Mouse (Mus musculus) C2C12 (cell line): ENCODE results near the gene Pdzd2. TPM values are rescaled to one million over a fixed set of nuclear protein-coding genes. Genes with fewer than 3 reads are reported as not detected.

Experiments used
- H3K27me3 ChIP-seq: one replicate; pipeline ENCODE4 v1.6.1; 2011; ENCODE audit not compliant: control insufficient read depth, insufficient read depth, insufficient read length
- H3K36me3 ChIP-seq: one replicate; pipeline ENCODE4 v1.6.1; 2011; ENCODE audit not compliant: control insufficient read depth, insufficient read depth
- H3K4me3 ChIP-seq: one replicate; pipeline ENCODE4 v1.5.1; 2011; ENCODE audit warnings: mild to moderate bottlenecking, control low read depth; ENCODE audit not compliant: poor library complexity, insufficient read depth, severe bottlenecking
- H3K79me2 ChIP-seq: one replicate; pipeline ENCODE4 v1.6.1; 2011; ENCODE audit not compliant: control insufficient read depth, insufficient read depth
- H3K79me3 ChIP-seq: one replicate; pipeline ENCODE4 v1.6.1; 2011; ENCODE audit warnings: low read depth, control low read depth
- H3ac ChIP-seq: one replicate; pipeline ENCODE3; 2011; ENCODE audit warnings: low read depth; ENCODE audit not compliant: control insufficient read depth, insufficient read length
- CEBPB ChIP-seq: IDR thresholded peaks from one replicate; pipeline ENCODE4 v1.6.1; 2011; ENCODE audit warnings: low read depth, mild to moderate bottlenecking, control low read depth, moderate library complexity
- CTCF ChIP-seq: IDR thresholded peaks from one replicate; pipeline ENCODE4 v1.5.1; 2011; ENCODE audit not compliant: control insufficient read depth, insufficient read depth, insufficient read length
- FOSL1 ChIP-seq: IDR thresholded peaks from one replicate; pipeline ENCODE4 v1.8.0; 2011; ENCODE audit warnings: mild to moderate bottlenecking, low read length; ENCODE audit not compliant: poor library complexity, insufficient read depth, severe bottlenecking
- MAX ChIP-seq: IDR thresholded peaks from one replicate; pipeline ENCODE4 v1.6.1; 2011; ENCODE audit warnings: mild to moderate bottlenecking, control low read depth
- MYOD1 ChIP-seq: IDR thresholded peaks from one replicate; pipeline ENCODE4 v1.6.1; 2011; ENCODE audit warnings: low read depth; ENCODE audit not compliant: control insufficient read depth, insufficient read length
- MYOG ChIP-seq: IDR thresholded peaks from one replicate; pipeline ENCODE4 v1.6.1; 2011; ENCODE audit not compliant: control insufficient read depth, insufficient read length; ENCODE audit errors: extremely low read depth
- USF1 ChIP-seq: IDR thresholded peaks from one replicate; pipeline ENCODE4 v1.6.1; 2011; ENCODE audit warnings: low read depth, mild to moderate bottlenecking, control low read depth, moderate library complexity
- polyA plus RNA-seq: library from polyadenylated mRNA; unstranded; fragments of >200 nt; fragmentation: generic; extraction: Trizol; gene quantifications from one replicate; pipeline ENCODE4 v1.2.1, GENCODE M21; 2012; ENCODE audit warnings: missing spikeins

Gene Pdzd2
- polyA plus RNA-seq, 1 experiment: 0.01 TPM

DNA sequence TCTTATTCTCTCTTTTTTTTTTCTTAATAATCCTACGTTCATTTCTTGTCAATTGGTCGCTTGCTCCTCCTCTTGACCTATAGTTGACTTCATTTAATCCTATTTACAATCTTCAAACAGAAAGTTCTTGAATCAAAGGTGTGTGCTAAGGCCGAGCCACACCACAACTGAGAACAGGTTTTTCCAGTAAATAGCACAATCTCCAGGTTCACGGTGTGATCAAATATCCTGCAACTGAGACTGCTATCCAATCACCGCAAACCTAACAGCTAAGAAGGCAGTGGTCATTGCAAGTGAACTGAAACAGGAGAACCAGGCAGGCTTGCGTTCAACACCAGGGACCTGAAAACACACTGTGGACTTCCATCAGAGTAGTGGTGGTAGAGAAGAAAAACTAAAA is 313.4 kb downstream of the Pdzd2 start:
- Histone ChIP-seq H3K4me3 (no peak overlapping the region), H3K36me3 (no peaks in the 10 kb centered on the region), H3K27me3 (no peaks in the 10 kb centered on the region), H3ac (no peak overlapping the region), H3K79me3 (no peaks in the 10 kb centered on the region), H3K79me2 (no peaks in the 10 kb centered on the region)
- no peak for TF ChIP-seq MYOG

- H3K36me3 ChIP-seq: no peaks in the 10 kb centered on the region
- no peaks in the 10 kb centered on the region for H3K27me3 ChIP-seq
- no peak for TF ChIP-seq CTCF
- TF ChIP-seq USF1: no peak
- no peak for TF ChIP-seq MYOG
- TF ChIP-seq MYOD1: no peak
- TF ChIP-seq CEBPB: no peak
- TF ChIP-seq MAX: no peak
- no peak for TF ChIP-seq FOSL1
- no peaks in the 10 kb centered on the region for H3K79me2 ChIP-seq
- H3ac ChIP-seq: no peak overlapping the region
- no peak overlapping the region for H3K4me3 ChIP-seq
- no peaks in the 10 kb centered on the region for H3K79me3 ChIP-seq
These were observed 314.6 kb downstream of the Pdzd2 start for GRCm38 (mm10) chr15:12425049-12425627.

- H3K27me3 ChIP-seq: peaks cover 1% of the 10 kb centered on the region
- H3K4me3 ChIP-seq: no peak overlapping the region
- H3K79me3 ChIP-seq: no peaks in the 10 kb centered on the region
- H3ac ChIP-seq: no peak overlapping the region
- no peaks in the 10 kb centered on the region for H3K79me2 ChIP-seq
- H3K36me3 ChIP-seq: no peaks in the 10 kb centered on the region
- TF ChIP-seq CTCF: no peak
- TF ChIP-seq MYOD1: no peak
- no peak for TF ChIP-seq FOSL1
- TF ChIP-seq MYOG: no peak
- no peak for TF ChIP-seq MAX
- no peak for TF ChIP-seq USF1
- no peak for TF ChIP-seq CEBPB
These were observed 315.5 kb downstream of the Pdzd2 start for GRCm38 (mm10) chr15:12424187-12424586.

GRCm38 (mm10) chr15:12420915-12421314 is 318.8 kb downstream of the Pdzd2 start:
- TF ChIP-seq MYOG: no peak
- no peak for TF ChIP-seq CTCF
- TF ChIP-seq MYOD1: no peak
- no peak for TF ChIP-seq USF1
- no peak for TF ChIP-seq CEBPB
- TF ChIP-seq MAX: no peak
- no peak for TF ChIP-seq FOSL1
- Histone ChIP-seq H3ac (no peak overlapping the region), H3K4me3 (no peak overlapping the region), H3K79me2 (no peaks in the 10 kb centered on the region), H3K27me3 (peaks cover 5% of the 10 kb centered on the region), H3K36me3 (no peaks in the 10 kb centered on the region), H3K79me3 (no peaks in the 10 kb centered on the region)

- no peak overlapping the region for H3K4me3 ChIP-seq
- no peaks in the 10 kb centered on the region for H3K36me3 ChIP-seq
- H3K27me3 ChIP-seq: peaks cover 5% of the 10 kb centered on the region
- no peaks in the 10 kb centered on the region for H3K79me3 ChIP-seq
- H3ac ChIP-seq: no peak overlapping the region
- no peaks in the 10 kb centered on the region for H3K79me2 ChIP-seq
- no peak for TF ChIP-seq MYOD1
- TF ChIP-seq MAX: no peak
- TF ChIP-seq MYOG: no peak
- TF ChIP-seq FOSL1: no peak
- TF ChIP-seq CTCF: no peak
- no peak for TF ChIP-seq USF1
- TF ChIP-seq CEBPB: no peak
These were observed 319.3 kb downstream of the Pdzd2 start for GRCm38 (mm10) chr15:12420376-12420775.

DNA sequence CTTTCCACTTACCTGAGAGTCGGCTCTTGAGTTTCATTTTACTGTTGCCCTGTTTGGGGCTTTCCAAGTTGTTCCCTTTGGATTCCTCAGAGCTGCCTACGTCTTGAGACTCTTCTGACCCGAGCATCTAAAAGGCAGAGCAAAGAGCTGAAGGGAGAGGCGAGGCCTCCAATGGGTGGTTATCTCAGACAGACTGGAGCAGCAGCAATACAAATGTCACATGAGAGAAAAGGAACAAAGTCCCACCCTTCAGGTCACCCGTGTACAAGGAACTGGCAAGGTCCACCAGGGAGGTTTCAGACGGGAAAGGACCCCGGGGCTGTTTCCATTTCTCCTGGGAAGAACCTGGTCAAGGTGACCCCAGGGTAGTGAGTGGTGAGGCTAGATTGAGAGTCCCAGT is 320.3 kb downstream of the Pdzd2 start:
- peaks cover 5% of the 10 kb centered on the region for H3K27me3 ChIP-seq
- no peak overlapping the region for H3K4me3 ChIP-seq
- H3ac ChIP-seq: no peak overlapping the region
- no peaks in the 10 kb centered on the region for H3K79me3 ChIP-seq
- no peaks in the 10 kb centered on the region for H3K79me2 ChIP-seq
- H3K36me3 ChIP-seq: no peaks in the 10 kb centered on the region
- TF ChIP-seq MYOG (no peak), FOSL1 (no peak), USF1 (no peak), CEBPB (no peak), MAX (no peak), CTCF (no peak), MYOD1 (no peak)
